Mouse (Mus musculus) frontal cortex, postnatal 36 days (tissue): ENCODE measurements at regions not wholly inside any gene's neighbourhood (a gene's known extent, or its start where the extent isn't known, plus 50 kb on each side); places are given as distances from the start of the nearest gene placed in this dataset.

Experiments
- DNase-seq, 2 experiments: peaks; one replicate each; pipeline ENCODE4 v3.0.0; 2022; ENCODE audit warnings: low spot score in 2 of 2

- no peak for DNase-seq
These were observed 62.4 kb upstream of the Tab2 start for GRCm38 (mm10) chr10:8018229-8019026.

- DNase-seq: no peak
These were observed 60.7 kb upstream of the Tab2 start for GRCm38 (mm10) chr10:8016741-8017140.

- no peak for DNase-seq
These were observed 55.7 kb upstream of the Tab2 start for GRCm38 (mm10) chr10:8011744-8012143.

- no peak for DNase-seq
These were observed 55.1 kb upstream of the Tab2 start for GRCm38 (mm10) chr10:8011138-8011537.

GRCm38 (mm10) chr10:8009855-8010254 lies 53.8 kb upstream of the Tab2 start:
- no peak for DNase-seq

GRCm38 (mm10) chr10:8007990-8008368 lies 51.9 kb upstream of the Tab2 start:
- DNase-seq: no peak

- DNase-seq: no peak
These were observed 51.4 kb upstream of the Tab2 start for GRCm38 (mm10) chr10:8007286-8007989.
